Mouse (Mus musculus) inflammation-experienced regulatory T-cells, adult 6 months (primary cell): Measurements from ENCODE around the gene Wbp2nl. TPM values are rescaled to one million over a fixed set of nuclear protein-coding genes. Genes with fewer than 3 reads are reported as not detected.
"Not testable (repeated sequence)": the region's sequence is repeated elsewhere in the genome, so short reads cannot be mapped to it uniquely, and the experiment has no call there.

ENCODE experiments used
- ATAC-seq: one replicate; pipeline ENCODE4 v1.8.0; 2017
- polyA plus RNA-seq, 3 experiments: library from polyadenylated mRNA; unstranded; fragments of 100-300 nt; shearing (Covaris generic); gene quantifications; one replicate each; pipeline ENCODE4 v1.2.1; 2017

The Wbp2nl gene
- polyA plus RNA-seq, 3 experiments from 2014 or later: not detected

DNA sequence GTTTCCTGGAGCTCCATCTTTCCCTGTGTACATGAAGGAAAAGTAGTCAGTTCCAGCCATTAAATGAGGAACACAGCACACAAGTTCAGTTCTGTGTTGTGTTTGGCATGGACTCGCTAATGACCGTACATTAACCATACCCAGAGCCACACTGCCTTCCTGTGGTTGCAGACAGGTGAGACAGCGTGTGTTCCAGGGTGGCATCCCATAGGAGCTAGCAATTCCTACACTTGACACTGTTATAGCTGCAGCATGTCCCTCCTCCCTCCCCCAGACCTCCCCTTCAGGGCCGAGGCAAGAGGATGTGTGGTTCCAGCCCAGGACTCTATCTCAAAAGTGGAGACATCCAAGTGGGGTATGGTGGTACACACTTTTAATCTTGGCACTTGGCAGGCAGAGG is 51.6 kb downstream of the Wbp2nl start:
- no peak for ATAC-seq

DNA sequence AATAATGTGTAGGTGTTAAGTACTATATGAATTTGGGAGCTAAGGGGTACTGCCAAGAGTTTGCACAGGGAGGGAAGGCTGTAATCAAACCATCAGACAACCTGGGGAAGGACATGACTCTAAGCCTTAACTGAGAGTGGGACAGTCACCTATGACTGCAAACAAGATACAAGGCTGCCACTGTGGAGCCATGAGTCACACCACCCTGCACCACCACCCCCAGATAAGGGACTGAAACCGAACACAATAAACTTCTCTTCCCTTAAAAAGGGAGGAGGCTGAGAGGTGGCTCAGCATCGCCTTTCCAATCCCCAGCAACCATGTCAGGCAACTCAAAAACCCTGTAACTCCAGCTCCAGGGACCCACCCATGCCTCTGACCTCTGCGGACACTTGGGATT is 52.7 kb downstream of the Wbp2nl start:
- no peak for ATAC-seq

DNA sequence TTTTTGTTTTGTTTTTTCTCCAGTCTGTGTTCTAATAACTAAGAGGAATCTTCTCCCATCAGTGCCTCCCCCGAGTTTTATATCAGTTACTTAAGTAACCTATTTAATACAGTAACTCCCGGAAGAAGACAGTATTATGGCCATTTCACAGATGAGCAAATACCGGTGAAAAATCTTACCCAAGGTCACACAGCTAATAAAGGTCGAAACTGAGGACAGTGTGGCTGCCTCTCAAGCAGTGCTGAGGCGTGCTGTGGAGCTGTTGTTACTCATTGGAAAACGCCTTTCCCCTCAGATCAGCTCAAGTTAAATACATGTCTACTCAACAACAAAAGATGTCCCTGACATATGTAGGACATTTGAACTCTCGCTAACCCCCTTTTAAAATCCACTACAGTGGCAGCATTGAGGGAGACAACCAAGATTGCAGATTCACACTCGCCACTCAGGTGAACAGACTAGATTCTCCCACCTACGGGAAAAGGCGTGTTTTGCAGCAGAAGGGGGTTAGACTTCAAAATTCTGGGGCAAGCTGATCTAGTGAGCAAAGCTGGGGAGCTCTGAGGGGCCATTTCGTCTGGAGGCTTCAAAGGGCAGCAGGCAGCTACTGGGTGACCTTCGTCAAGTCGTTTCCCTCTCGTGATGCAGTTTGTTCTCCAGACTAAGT is 54.5 kb downstream of the Wbp2nl start:
- no peak for ATAC-seq

DNA sequence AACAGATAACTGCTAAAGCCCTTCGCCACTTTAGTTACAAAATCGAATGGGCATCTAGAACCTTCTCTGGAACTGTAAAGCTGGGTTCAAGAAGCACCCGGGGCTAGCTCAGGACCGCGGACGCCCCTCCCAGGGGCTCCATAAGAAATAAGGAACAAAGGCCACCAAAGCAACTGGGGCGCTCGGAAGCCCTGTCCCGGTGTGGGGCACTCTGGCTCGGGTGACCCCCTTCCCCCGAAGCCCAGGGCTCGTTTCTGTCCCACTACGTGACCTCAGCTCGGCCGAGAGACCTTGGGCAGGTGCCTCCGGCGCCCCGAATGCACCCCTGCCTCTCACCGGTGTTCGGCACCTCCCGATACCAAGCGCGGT is 55.0 kb downstream of the Wbp2nl start:
- ATAC-seq: no peak

DNA sequence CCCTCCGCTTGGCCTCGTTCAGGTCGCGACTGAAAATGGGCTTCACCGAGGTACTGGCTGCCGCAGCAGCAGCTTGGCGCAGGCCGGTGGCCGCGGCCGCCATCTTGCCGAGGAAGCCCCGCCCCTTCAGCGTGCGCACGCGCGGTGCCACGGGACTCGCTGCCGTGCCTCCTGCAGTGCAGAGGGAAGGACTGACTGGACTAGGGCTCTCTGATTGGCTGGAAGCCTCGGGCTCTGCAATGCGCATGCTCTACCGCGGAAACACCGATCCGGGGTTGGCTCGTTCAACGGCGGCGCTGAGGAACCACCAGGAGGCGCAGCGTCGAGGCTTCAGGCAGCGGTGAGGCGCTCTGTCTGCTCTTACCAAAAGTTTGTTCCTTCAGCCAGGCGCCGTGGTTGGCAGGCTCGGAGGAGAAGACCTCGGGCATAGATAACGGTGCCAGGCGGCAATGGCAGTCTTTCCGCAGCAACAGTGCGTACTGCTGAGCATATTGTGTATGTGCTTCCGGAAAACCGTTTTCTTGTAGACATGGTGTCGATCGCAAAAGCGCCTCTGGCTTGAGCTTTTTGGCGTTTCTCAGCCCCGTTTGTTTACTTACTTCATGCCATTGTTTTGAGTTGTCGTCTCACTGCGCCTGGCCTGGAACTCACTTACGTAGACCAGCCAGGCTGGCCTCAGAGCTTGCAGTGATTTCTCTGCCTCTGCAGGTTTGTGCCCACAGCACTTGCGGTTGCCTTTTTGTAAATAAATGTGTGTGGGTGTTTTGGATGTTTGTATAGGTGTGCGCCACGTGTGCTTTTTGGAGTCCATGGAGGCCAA is 55.6 kb downstream of the Wbp2nl start, which contains the start of gene Ndufa6:
Gene Ndufa6 (minus strand): TSS at position 197 of the 820 bp plus-strand sequence.
- ATAC-seq: peak; percentile 98

DNA sequence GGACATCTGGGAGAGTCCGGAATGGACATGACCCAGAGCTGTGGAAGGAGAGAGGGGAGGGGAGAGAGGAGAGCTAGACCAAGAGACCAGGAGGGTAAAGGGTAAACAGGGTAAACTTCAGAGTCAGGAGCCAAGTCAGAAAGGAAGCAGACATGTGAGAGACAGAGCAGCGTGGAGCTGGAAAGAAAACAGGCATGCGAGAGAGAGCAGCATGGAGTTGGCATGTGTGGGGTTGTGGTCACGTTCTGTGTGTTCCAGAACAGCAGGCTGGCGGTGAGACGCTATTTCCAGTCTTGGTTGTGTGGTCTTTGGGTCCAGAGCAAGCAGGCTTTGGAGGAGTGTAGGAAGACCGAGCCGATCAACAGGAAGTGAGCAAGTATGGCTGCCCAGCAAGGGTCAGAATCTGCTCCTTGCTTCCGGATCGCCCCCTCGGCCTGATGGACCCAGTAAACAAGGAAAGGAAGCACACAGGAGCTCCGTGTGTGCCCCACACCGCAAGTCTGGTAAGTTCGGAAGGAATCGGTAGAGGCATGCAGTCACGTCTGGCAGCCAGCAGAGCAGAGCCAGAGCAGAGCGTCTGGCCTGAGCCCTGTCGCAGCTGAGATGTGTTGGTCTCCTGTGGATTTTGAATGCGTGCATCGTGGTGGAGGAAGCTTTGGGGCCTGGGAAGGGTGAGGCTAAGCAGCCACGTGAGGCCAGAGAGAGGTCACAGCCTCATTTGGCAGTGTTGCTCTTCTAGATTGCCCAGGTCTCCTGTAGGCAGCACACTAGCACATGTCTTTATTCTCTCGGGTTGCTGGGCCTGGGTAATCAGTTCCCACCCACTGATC is 59.9 kb downstream of the Wbp2nl start:
- ATAC-seq: no peak

DNA sequence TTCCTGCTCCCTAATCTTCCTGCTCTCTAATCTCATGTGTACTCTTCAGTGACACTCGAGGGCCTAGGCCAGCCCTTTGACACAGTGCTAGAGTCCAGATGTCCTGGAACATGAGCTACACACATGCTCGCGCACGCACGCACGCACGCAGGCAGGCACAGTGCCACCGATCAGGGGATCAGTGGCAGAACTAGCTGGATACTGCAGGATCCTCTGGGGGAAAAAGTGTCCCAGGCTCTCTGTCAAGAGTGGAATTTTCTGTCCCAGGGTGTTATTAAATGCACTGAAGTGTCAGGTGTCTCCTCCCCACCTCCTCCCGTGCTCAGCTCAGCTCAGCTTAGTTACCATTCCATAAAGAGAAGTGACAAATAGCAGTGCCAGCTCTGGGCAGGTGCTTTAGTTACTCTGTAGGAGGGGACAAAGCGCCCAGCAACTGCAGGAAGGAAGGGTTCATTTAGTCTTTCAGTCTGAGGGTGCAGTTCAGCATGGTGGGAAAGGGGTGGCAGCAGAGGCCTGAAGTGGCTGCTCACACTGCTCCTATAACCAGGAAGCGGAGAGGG is 62.8 kb downstream of the Wbp2nl start:
- ATAC-seq: no peak

DNA sequence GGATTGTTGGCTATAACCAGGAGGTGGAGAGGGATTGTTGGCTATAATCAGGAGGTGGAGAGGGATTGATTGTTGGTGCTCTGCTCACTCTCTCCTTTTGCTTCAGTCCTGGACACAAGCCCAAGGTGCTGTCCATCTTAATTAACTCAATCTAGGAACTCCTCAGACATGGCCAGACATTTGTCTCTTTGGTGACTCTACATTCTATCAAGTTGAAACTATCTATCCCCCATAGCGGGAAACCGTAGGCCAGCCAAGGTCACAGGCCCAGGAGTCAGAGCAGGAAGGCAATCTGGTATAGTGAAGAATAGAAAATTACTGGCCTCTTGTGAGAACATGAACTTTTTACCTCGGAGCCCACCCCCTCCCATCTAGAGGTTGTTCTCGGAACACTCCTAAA is 63.5 kb downstream of the Wbp2nl start:
- no peak for ATAC-seq

DNA sequence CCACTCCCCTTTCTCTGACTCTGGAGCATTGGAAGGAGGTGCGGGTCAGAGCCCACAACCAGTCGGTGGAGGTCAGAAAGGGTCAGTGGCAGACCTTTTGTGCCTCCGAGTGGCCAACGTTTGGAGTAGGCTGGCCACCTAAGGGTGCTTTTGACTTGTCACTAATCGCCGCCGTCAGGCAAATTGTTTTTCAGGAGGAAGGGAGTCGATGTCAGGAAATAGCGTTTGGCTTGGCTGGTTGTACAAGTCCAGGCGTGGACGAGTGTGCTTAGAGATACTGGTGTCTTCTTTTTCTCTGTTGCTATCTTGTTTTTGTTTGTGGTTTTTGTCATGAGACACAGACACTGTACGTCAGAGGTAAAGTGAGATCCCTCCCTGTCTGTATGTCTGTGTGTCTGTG is 65.0 kb downstream of the Wbp2nl start:
- not testable (repeated sequence) for ATAC-seq

Other genes starting within 250 kb of the Wbp2nl start
- gene 4930407I10Rik, start 239.8 kb upstream of the Wbp2nl start, polyA plus RNA-seq: not detected
- under 1 TPM in 1 of 3 experiments, not detected in 2; 0.12 TPM for gene Mei1, start 229.0 kb upstream of the Wbp2nl start, polyA plus RNA-seq
- 10 to 100 TPM; 19.9 to 26.0 (median 20.8) TPM for gene Ccdc134, start 171.0 kb upstream of the Wbp2nl start, polyA plus RNA-seq
- 10 to 100 TPM; 28.4 to 42.6 (median 35.6) TPM for gene Srebf2, start 151.8 kb upstream of the Wbp2nl start, polyA plus RNA-seq
- not detected for gene Shisa8, start 86.1 kb upstream of the Wbp2nl start, polyA plus RNA-seq
- 1 to 10 TPM; 2.3 to 7.1 (median 4.8) TPM for gene Tnfrsf13c, start 74.6 kb upstream of the Wbp2nl start, polyA plus RNA-seq
- gene Cenpm, start 54.2 kb upstream of the Wbp2nl start, polyA plus RNA-seq: 10 to 100 TPM in 2 of 3 experiments, 1 to 10 TPM in 1; 6.0 to 56.1 (median 12.3) TPM
- gene 1500009C09Rik, start 46.6 kb upstream of the Wbp2nl start, polyA plus RNA-seq: not detected
- gene Sept3, start 24.1 kb upstream of the Wbp2nl start, polyA plus RNA-seq: not detected
- gene Naga, start 40.0 kb downstream of the Wbp2nl start, polyA plus RNA-seq: 10 to 100 TPM; 40.7 to 74.7 (median 50.9) TPM
- gene Pheta2, start 40.0 kb downstream of the Wbp2nl start, polyA plus RNA-seq: 1 to 10 TPM; 2.7 to 5.1 (median 4.0) TPM
- gene Smdt1, start 40.0 kb downstream of the Wbp2nl start, polyA plus RNA-seq: 100 to 1,000 TPM; 101 to 149 (median 103) TPM
- 100 to 1,000 TPM; 393 to 568 (median 531) TPM for gene Ndufa6, start 55.4 kb downstream of the Wbp2nl start, polyA plus RNA-seq
- gene Cyp2d22, start 81.3 kb downstream of the Wbp2nl start, polyA plus RNA-seq: 1 to 10 TPM in 2 of 3 experiments, not detected in 1; 2.6 to 3.5 TPM
- gene Cyp2d11, start 95.1 kb downstream of the Wbp2nl start, polyA plus RNA-seq: not detected
- gene Cyp2d10, start 108.2 kb downstream of the Wbp2nl start, polyA plus RNA-seq: not detected
- gene Cyp2d9, start 134.5 kb downstream of the Wbp2nl start, polyA plus RNA-seq: not detected